Mouse (Mus musculus) liver, embryonic 12.5 days (tissue): ENCODE measurements around the gene Ppbp. TPM values are rescaled to one million over a fixed set of nuclear protein-coding genes. Genes with fewer than 3 reads are reported as not detected.

Experiments used
- ATAC-seq: fragments of 200-750 bp; cut with Nextera tagmentation; 2 replicates; pipeline ENCODE4 v1.8.0; 2017; ENCODE audit warnings: moderate number of reproducible peaks, mild to moderate bottlenecking, moderate library complexity
- H3K27ac ChIP-seq: fragments of 300-500 bp; sonication (generic); 2 replicates; pipeline ENCODE4 v1.5.1; 2016; ENCODE audit warnings: mild to moderate bottlenecking
- H3K27me3 ChIP-seq: fragments of 300-500 bp; sonication (generic); replicated peaks from 2 replicates; pipeline ENCODE4 v1.6.1; 2016; ENCODE audit warnings: mild to moderate bottlenecking, moderate library complexity
- H3K36me3 ChIP-seq: fragments of 300-500 bp; sonication (generic); 2 replicates; pipeline ENCODE4 v1.6.1; 2016; ENCODE audit warnings: mild to moderate bottlenecking, moderate library complexity
- H3K4me1 ChIP-seq: fragments of 300-500 bp; sonication (generic); 2 replicates; pipeline ENCODE4 v1.6.1; 2016
- H3K4me2 ChIP-seq: fragments of 300-500 bp; sonication (generic); 2 replicates; pipeline ENCODE4 v1.6.1; 2016; ENCODE audit warnings: mild to moderate bottlenecking, moderate library complexity
- H3K4me3 ChIP-seq: fragments of 300-500 bp; sonication (generic); 2 replicates; pipeline ENCODE4 v1.5.1; 2016; ENCODE audit warnings: mild to moderate bottlenecking, moderate library complexity
- H3K9ac ChIP-seq: fragments of 300-500 bp; sonication (generic); 2 replicates; pipeline ENCODE4 v1.6.1; 2016; ENCODE audit warnings: mild to moderate bottlenecking, moderate library complexity
- H3K9me3 ChIP-seq: fragments of 300-500 bp; sonication (generic); replicated peaks from 2 replicates; pipeline ENCODE4 v1.6.1; 2016; ENCODE audit warnings: mild to moderate bottlenecking, moderate library complexity
- WGBS: fragments of 180-500 bp; shearing (Covaris S2); methylation state at CpG from one replicate; pipeline ENCODE4 v1.1.7; 2016; ENCODE audit not compliant: insufficient replicate concordance; 5-methylcytosine and 5-hydroxymethylcytosine counted together
- polyA plus RNA-seq: library from polyadenylated mRNA; unstranded; fragments of >200 nt; fragmentation: Nextera tagmentation; extraction: Ambion mirVana; gene quantifications from 2 replicates; pipeline ENCODE4 v1.2.1, GENCODE M21; 2016

Gene Ppbp
- polyA plus RNA-seq = 164 and 174 TPM in 2 replicates

DNA sequence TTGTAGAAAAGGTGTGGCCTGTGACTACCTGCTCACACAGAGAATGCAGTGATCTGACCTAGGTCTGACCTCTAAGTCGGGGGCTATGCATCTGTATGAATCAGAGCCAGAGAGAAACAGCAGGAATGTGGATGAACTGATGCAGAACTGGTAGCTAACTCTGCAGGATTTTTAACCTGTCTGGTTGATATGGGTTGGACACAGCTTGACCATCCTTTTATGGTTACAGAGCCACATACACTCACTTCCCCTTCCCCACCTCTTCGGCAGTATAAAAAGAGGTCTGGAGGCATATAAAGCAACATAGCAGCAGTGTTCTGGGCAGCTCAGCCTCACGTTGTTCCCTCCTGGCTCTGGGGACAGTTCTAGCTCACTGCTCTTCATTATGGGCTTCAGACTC is at the start of gene Ppbp:
Gene Ppbp, plus strand, starts transcription at position 301 of the 400 bp plus-strand sequence.
- Histone ChIP-seq H3K4me1 (peaks cover 3% of the 10 kb centered on the region; the same call in 1 of the 2 replicates), H3K9me3 (no peaks in the 10 kb centered on the region), H3K4me3 (no peak within 1 kb of the TSS), H3K4me2 (no peak within 1 kb of the TSS), H3K36me3 (no peaks in the 10 kb centered on the region), H3K27me3 (peaks cover 7% of the 10 kb centered on the region; the same call in 1 of the 2 replicates), H3K9ac (no peak within 1 kb of the TSS), H3K27ac (no peak within 1 kb of the TSS)
- no peak for ATAC-seq
- WGBS = 29% methylated on average over 3 of the region's 3 CpGs

DNA sequence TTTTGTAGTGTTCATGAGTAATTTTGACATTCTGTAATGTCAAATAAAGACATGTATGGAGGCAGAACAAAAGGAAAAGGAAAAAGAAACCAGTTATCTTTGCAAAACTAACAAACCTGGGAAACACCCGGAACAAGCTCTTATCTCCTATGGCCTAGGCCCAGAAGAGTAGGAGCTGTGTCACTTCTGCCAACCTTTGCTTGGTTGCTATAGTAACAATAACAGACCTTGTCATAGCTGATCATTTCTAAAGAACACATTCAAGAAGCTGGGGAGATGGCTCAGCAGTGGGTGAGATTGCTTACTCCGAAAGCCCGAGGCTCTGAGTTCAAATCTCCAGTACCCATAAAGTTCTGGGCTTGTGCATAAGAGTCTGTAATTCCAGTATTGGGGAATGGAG is 45.7 kb upstream of the Ppbp start:
- no peak overlapping the region for H3K4me3 ChIP-seq
- no peaks in the 10 kb centered on the region for H3K4me1 ChIP-seq
- 69% methylated on average over 3 of the region's 3 CpGs for WGBS
- H3K9me3 ChIP-seq = no peaks in the 10 kb centered on the region
- H3K36me3 ChIP-seq = no peaks in the 10 kb centered on the region
- H3K27ac ChIP-seq = no peak overlapping the region
- H3K27me3 ChIP-seq = no peaks in the 10 kb centered on the region
- no peak for ATAC-seq
- no peak overlapping the region for H3K4me2 ChIP-seq
- H3K9ac ChIP-seq = no peak overlapping the region

DNA sequence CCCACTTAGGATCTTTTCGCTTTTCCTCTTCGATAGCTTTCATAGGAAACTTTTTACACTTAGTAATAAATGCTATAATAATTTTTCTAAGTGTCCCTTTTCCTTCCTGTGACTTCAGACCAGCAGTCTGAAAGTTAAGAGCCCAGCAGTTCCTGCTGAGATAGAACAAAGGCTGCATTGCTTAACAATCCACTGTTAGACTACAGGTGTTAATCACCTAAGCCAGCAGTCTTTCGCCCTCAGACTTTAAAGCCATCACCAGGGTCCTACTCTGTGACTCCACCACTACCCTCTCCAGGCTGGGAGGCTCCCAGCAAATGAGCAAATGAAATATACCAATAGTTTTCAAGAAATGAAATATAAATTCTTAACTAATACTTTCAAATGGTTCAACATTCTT is 40.1 kb upstream of the Ppbp start:
- Histone ChIP-seq H3K27ac (no peak overlapping the region), H3K27me3 (no peaks in the 10 kb centered on the region), H3K9me3 (no peaks in the 10 kb centered on the region), H3K4me3 (no peak overlapping the region), H3K4me2 (no peak overlapping the region), H3K9ac (no peak overlapping the region), H3K36me3 (no peaks in the 10 kb centered on the region), H3K4me1 (no peaks in the 10 kb centered on the region)
- WGBS = 60% methylated on average over 3 of the region's 3 CpGs
- no peak for ATAC-seq

DNA sequence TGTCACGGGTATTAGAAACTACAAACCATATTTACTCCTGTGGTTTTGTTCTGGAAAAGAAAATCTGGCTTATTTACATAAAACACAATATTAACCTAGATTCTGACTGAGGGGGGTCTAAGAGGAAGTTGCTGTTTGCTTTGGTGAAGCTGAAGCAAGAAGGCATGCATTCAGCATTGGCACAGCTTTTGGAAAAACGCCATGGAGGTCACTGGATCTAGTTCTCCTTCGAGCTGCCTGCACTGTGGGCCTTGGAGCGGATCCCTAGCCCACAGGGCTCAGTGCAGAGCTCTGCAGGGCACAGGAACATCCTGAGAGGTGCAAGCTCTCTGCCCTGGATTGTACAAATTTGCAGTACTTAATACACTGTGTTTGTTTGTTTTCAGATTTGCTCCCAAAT is 36.8 kb upstream of the Ppbp start:
- H3K4me3 ChIP-seq = no peak overlapping the region
- ATAC-seq = no peak
- H3K27ac ChIP-seq = no peak overlapping the region
- WGBS = 60% methylated on average over 4 of the region's 4 CpGs
- H3K4me1 ChIP-seq = no peaks in the 10 kb centered on the region
- no peaks in the 10 kb centered on the region for H3K9me3 ChIP-seq
- H3K27me3 ChIP-seq = no peaks in the 10 kb centered on the region
- H3K4me2 ChIP-seq = no peak overlapping the region
- no peak overlapping the region for H3K9ac ChIP-seq
- H3K36me3 ChIP-seq = no peaks in the 10 kb centered on the region

DNA sequence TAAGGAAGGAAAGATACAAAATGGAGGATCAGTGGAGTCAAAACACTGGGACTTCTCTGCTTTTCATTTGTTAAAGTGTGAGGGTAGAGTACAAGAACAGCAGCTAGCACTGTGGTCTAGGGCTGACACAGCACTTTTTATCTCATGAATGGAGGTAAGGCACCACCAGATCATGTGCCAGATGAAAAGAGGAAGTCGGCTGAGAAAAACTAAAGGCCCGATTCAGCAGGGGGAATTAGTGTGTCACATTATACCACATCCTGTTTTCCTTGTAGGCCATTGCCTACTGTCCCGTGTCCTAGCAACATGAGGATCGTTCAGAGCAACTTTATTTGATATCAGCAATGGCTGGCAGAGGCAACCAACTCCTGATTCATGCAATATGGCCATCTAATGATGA is 26.3 kb upstream of the Ppbp start:
- Histone ChIP-seq H3K27me3 (no peaks in the 10 kb centered on the region), H3K9me3 (no peaks in the 10 kb centered on the region), H3K36me3 (no peaks in the 10 kb centered on the region), H3K27ac (no peak overlapping the region), H3K4me3 (no peak overlapping the region), H3K4me2 (no peak overlapping the region), H3K4me1 (no peaks in the 10 kb centered on the region), H3K9ac (no peak overlapping the region)
- WGBS = 15% methylated on average over 4 of the region's 4 CpGs
- ATAC-seq = peak; percentile 62

DNA sequence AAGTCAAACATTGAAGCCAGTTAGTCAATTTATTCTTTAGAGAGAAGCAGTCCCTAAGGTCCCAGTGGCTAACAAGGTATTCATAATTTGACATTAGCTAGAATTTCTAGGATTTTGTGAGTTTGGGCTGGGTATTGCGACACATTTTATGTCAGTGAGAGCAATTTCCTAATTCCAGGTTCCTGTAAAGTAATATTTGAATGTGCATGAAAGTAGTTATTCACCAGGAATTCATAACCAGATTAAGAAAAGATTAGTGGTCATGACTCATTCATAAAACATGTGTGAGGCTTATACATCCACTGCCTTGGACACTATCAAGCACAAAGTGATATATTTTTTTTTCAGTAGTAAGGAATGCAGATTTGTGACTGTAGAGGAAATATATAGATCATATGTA is 14.4 kb upstream of the Ppbp start:
- no peak overlapping the region for H3K9ac ChIP-seq
- H3K27me3 ChIP-seq = peaks cover 9% of the 10 kb centered on the region
- H3K4me1 ChIP-seq = 0 out of 2 replicates have a peak, but pooled peaks cover 7% of the 10 kb centered on the region
- 78% methylated on average over 1 of the region's 1 CpGs for WGBS
- no peaks in the 10 kb centered on the region for H3K36me3 ChIP-seq
- no peak for ATAC-seq
- no peak overlapping the region for H3K27ac ChIP-seq
- no peak overlapping the region for H3K4me2 ChIP-seq
- H3K4me3 ChIP-seq = no peak overlapping the region
- no peaks in the 10 kb centered on the region for H3K9me3 ChIP-seq

DNA sequence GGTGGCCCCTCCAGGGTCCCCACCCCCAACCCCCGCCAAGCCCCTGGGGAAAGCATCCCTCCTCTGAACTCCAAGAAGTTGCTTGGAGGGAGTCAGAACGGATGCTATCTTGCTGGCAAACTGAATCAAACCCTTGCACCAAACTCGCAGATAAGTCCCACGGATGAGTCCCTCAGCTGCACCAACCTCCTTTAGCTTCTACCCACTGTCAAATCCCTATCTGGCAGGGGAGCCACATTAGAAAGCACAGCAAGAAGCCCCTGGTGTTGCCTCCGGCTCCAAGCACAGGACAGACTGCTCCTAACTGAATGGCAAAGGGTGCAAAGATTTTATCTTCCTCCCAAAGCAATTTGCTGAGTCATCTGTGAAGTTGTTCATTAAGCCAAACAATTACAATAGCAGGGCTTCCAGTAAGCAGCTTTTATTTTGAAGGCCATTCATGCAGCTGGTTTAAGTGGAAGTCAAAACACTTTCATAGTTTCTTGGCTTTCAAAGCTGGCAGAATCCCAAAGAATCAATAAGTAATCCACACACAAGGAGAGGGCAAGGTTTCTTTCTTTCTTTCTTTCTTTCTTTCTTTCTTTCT is 10.2 kb upstream of the Ppbp start:
- Histone ChIP-seq H3K4me3 (no peak overlapping the region), H3K27me3 (peaks cover 29% of the 10 kb centered on the region), H3K36me3 (no peaks in the 10 kb centered on the region), H3K9ac (no peak overlapping the region), H3K4me2 (no peak overlapping the region), H3K4me1 (0 out of 2 replicates have a peak, but pooled peaks cover 7% of the 10 kb centered on the region), H3K9me3 (no peaks in the 10 kb centered on the region), H3K27ac (no peak overlapping the region)
- 36% methylated on average over 5 of the region's 5 CpGs for WGBS
- no peak for ATAC-seq

DNA sequence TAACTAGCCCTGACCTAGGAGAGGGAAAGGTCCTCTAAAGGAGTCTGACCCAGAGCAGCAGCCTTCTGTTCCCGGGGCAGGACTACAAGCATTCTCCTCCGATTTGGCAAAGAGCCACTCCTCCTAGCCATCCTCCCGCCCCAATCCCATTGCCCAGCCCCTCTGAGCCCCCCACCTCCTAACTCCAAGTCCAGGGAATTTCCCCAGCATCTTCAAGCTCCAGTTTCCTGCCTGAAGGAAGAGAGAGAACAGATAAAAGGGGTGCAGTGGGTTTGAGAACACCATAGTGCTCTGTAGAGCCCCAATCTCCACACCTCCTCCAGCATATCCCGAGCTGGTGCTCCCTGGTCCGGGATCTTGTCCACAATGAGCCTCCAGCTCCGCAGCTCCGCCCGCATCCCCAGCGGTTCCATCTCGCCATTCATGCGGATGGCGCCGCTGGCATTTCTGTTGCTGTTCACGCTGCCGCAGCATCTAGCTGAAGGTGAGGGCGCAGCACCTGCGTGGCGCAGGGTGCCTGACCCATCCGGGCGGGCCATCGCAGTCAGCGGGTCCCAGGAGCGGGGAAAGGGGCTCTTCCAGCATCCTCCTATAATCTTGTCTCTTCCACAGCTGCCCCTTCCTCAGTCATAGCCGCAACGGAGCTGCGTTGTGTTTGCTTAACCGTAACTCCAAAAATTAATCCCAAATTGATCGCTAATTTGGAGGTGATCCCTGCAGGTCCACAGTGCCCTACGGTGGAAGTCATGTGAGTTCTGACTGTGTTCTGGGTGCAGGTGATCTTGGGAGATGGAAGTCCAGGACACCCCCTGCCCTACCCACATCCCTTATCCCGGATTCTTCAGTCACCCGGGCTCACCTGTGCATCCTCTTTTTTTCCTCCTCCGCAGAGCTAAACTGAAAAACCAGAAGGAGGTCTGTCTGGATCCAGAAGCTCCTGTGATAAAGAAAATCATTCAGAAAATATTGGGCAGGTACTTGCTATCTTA is 8.9 kb upstream of the Ppbp start, which contains the start of gene Cxcl5:
Gene Cxcl5, plus strand, starts transcription at position 284 of the 989 bp plus-strand sequence.
- no peak within 1 kb of the TSS for H3K27ac ChIP-seq
- H3K9ac ChIP-seq = 0 out of 2 replicates have a peak within 1 kb of the TSS, but pooled peaks have one; percentile 31
- peaks cover 29% of the 10 kb centered on the region for H3K27me3 ChIP-seq
- H3K9me3 ChIP-seq = no peaks in the 10 kb centered on the region
- H3K36me3 ChIP-seq = no peaks in the 10 kb centered on the region
- 6% methylated on average over 32 of the region's 32 CpGs for WGBS
- ATAC-seq = no peak
- H3K4me3 ChIP-seq = peak within 1 kb of the TSS; percentile 26; the same call in 1 of the 2 replicates
- H3K4me1 ChIP-seq = 0 out of 2 replicates have a peak, but pooled peaks cover 7% of the 10 kb centered on the region
- peak within 1 kb of the TSS; percentile 42 for H3K4me2 ChIP-seq

DNA sequence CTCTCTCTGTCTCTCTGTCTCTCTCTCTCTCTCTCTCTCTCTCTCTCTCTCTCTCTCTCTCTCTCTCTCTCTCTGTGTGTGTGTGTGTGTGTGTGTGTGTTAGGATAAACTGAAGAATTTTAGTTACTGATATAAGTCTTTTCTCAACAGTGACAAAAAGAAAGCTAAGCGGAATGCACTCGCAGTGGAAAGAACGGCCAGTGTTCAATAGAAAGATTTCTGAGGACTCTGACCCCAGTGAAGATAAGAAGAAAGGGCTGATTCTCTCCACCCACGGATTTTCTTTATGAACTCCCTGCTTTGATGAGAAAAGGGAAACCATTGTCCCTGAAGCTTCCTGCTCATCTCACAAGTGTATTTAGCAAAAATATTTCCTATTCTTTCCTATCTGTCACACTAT is 8.0 kb upstream of the Ppbp start:
- H3K4me1 ChIP-seq = 0 out of 2 replicates have a peak, but pooled peaks cover 7% of the 10 kb centered on the region
- no peaks in the 10 kb centered on the region for H3K9me3 ChIP-seq
- 54% methylated on average over 4 of the region's 4 CpGs for WGBS
- H3K9ac ChIP-seq = no peak overlapping the region
- H3K27me3 ChIP-seq = peaks cover 29% of the 10 kb centered on the region
- H3K4me2 ChIP-seq = no peak overlapping the region
- H3K27ac ChIP-seq = no peak overlapping the region
- H3K36me3 ChIP-seq = no peaks in the 10 kb centered on the region
- ATAC-seq = no peak
- no peak overlapping the region for H3K4me3 ChIP-seq

DNA sequence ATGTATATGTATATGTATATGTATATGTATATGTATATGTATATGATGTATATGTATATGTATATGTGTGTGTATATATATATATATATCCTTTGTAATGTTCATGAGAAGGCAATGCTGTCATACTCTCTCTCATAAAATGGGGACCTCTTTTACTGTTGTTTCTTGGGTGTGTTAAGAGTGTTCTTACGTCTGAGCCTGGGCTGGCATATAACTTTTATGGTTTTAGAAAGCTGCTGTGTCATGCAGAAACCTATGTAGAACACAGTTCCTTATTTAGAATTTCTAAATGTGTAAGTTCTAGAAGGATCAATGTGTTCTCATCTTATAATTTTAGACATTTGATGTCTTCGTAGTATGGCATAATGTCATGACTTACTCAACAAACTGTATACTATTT is 7.5 kb upstream of the Ppbp start:
- Histone ChIP-seq H3K9ac (no peak overlapping the region), H3K4me2 (no peak overlapping the region), H3K27me3 (peaks cover 29% of the 10 kb centered on the region), H3K4me1 (0 out of 2 replicates have a peak, but pooled peaks cover 7% of the 10 kb centered on the region), H3K27ac (no peak overlapping the region), H3K36me3 (no peaks in the 10 kb centered on the region), H3K4me3 (no peak overlapping the region), H3K9me3 (no peaks in the 10 kb centered on the region)
- ATAC-seq = no peak
- 65% methylated on average over 2 of the region's 2 CpGs for WGBS

DNA sequence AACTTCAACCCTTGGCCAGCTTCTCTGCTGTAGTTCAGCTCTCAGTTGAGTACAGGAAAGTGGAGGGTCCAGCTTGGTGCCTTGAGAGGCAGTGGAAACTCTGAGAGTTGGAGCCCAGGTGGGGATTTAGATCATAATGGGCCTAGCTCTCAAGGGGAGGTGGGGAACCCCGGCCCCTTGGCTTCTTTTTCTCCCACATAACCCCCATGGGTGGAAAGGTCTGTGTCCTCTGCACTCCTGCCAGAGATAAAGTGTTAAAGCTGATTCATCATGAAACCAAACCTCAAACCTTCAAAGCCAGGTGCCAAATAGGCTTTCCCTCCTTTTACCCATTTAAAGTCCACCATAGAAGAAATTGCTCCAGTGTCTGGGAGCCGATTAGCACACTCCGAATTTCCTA is 6.5 kb upstream of the Ppbp start:
- Histone ChIP-seq H3K36me3 (no peaks in the 10 kb centered on the region), H3K27me3 (peaks cover 29% of the 10 kb centered on the region), H3K4me1 (0 out of 2 replicates have a peak, but pooled peaks cover 7% of the 10 kb centered on the region), H3K4me2 (no peak overlapping the region), H3K4me3 (no peak overlapping the region), H3K9me3 (no peaks in the 10 kb centered on the region), H3K9ac (no peak overlapping the region), H3K27ac (no peak overlapping the region)
- 82% methylated on average over 3 of the region's 3 CpGs for WGBS
- ATAC-seq = no peak
